Mouse (Mus musculus) MEL (cell line): ENCODE data around the gene Gm14685. TPM values are rescaled to one million over a fixed set of nuclear protein-coding genes. Genes with fewer than 3 reads are reported as not detected.
"Not testable (repeated sequence)": the region's sequence is repeated elsewhere in the genome, so short reads cannot be mapped to it uniquely, and the experiment has no call there.

ENCODE experiments used
- DNase-seq: peaks from one replicate; pipeline ENCODE4 v3.0.0; 2011; ENCODE audit warnings: low read depth, low spot score
- H3K27ac ChIP-seq: 2 replicates; pipeline ENCODE4 v1.5.1; 2012; ENCODE audit warnings: low read depth, mild to moderate bottlenecking, control low read depth, low read length, moderate library complexity; ENCODE audit not compliant: control insufficient read depth
- H3K27me3 ChIP-seq, 2 experiments: fragments of 150-350 bp in 1 of 2; sonication (generic) in 1 of 2; 2 replicates each; pipeline ENCODE4 v1.6.1; 2012; ENCODE audit warnings: low read length in 2 of 2, mild to moderate bottlenecking in 2 of 2, improper control_type of control experiment in 1 of 2, moderate library complexity in 1 of 2; ENCODE audit not compliant: insufficient read depth in 2 of 2, control insufficient read depth in 1 of 2
- H3K36me3 ChIP-seq, 2 experiments: 2 replicates each; pipeline ENCODE4 v1.6.1; 2012 to 2014; ENCODE audit warnings: low read length in 2 of 2, improper control_type of control experiment in 1 of 2, inconsistent platforms in 1 of 2, mild to moderate bottlenecking in 1 of 2; ENCODE audit not compliant: insufficient read depth in 2 of 2, control insufficient read depth in 1 of 2
- H3K4me1 ChIP-seq, 2 experiments: fragments of 150-350 bp in 1 of 2; sonication (generic) in 1 of 2; 2 replicates each; pipeline ENCODE4 v1.6.1; 2012; ENCODE audit warnings: low read length in 2 of 2, improper control_type of control experiment in 1 of 2, mild to moderate bottlenecking in 1 of 2; ENCODE audit not compliant: insufficient read depth in 2 of 2, control insufficient read depth in 1 of 2
- H3K4me3 ChIP-seq, 2 experiments: fragments of 150-350 bp in 1 of 2; sonication (generic) in 1 of 2; 2 replicates each; pipeline ENCODE4 v1.5.1; 2012; ENCODE audit warnings: low read depth in 2 of 2, low read length in 2 of 2, mild to moderate bottlenecking in 2 of 2, moderate library complexity in 2 of 2, control low read depth in 1 of 2, improper control_type of control experiment in 1 of 2; ENCODE audit not compliant: control insufficient read depth in 1 of 2, insufficient read depth in 1 of 2
- H3K79me2 ChIP-seq: 2 replicates; pipeline ENCODE4 v1.6.1; 2012; ENCODE audit warnings: mild to moderate bottlenecking, low read length, moderate library complexity; ENCODE audit not compliant: control insufficient read depth, poor library complexity, insufficient read depth
- H3K9ac ChIP-seq: 2 replicates; pipeline ENCODE4 v1.6.1; 2012; ENCODE audit warnings: low read depth, mild to moderate bottlenecking, control low read depth, low read length, moderate library complexity; ENCODE audit not compliant: control insufficient read depth, poor library complexity, severe bottlenecking
- H3K9me3 ChIP-seq: fragments of 150-350 bp; sonication (generic); replicated peaks from 2 replicates; pipeline ENCODE4 v1.6.1; 2012; ENCODE audit warnings: mild to moderate bottlenecking, low read length, improper control_type of control experiment, moderate library complexity; ENCODE audit not compliant: insufficient read depth
- HCFC1 ChIP-seq: IDR thresholded peaks from 2 replicates; pipeline ENCODE4 v1.6.1; 2012; ENCODE audit warnings: low read depth, mild to moderate bottlenecking, inconsistent platforms, low read length, improper control_type of control experiment, moderate library complexity
- MYC ChIP-seq: IDR thresholded peaks from 2 replicates; pipeline ENCODE4 v1.6.1; 2011; ENCODE audit warnings: low read depth, mild to moderate bottlenecking, low read length, improper control_type of control experiment, moderate library complexity
- NELFE ChIP-seq: IDR thresholded peaks from 2 replicates; pipeline ENCODE4 v1.6.1; 2011; ENCODE audit warnings: low read depth, low read length, improper control_type of control experiment
- NRF1 ChIP-seq: IDR thresholded peaks from 2 replicates; pipeline ENCODE4 v1.6.1; 2014; ENCODE audit warnings: low read depth, mild to moderate bottlenecking, inconsistent platforms, low read length, improper control_type of control experiment, moderate library complexity; ENCODE audit not compliant: poor library complexity, insufficient read depth, severe bottlenecking
- POLR2A ChIP-seq, 2 experiments: IDR thresholded peaks; 2 replicates each; pipeline ENCODE4 v1.6.1; 2011 to 2012; ENCODE audit warnings: low read length in 2 of 2, mild to moderate bottlenecking in 2 of 2, control low read depth in 1 of 2, improper control_type of control experiment in 1 of 2, low read depth in 1 of 2, moderate library complexity in 1 of 2; ENCODE audit not compliant: control insufficient read depth in 1 of 2, insufficient read depth in 1 of 2, poor library complexity in 1 of 2
- TBP ChIP-seq: IDR thresholded peaks from 2 replicates; pipeline ENCODE4 v1.8.0; 2011; ENCODE audit warnings: low read depth, low read length, improper control_type of control experiment
- polyA plus RNA-seq, 2 experiments: library from polyadenylated mRNA; stranded (reverse) in 1 of 2; unstranded in 1 of 2; fragments of >175 nt in 1 of 2; fragments of >200 nt in 1 of 2; gene quantifications; 2 replicates each; pipeline versions ENCODE4 v1.2.1 to v1.2.4; 2012; ENCODE audit warnings: low replicate concordance in 2 of 2, low read depth in 1 of 2; ENCODE audit not compliant: insufficient read length in 2 of 2, insufficient read depth in 1 of 2, missing spikeins in 1 of 2
- total RNA-seq: library from RNA; depleted of rRNA; stranded (reverse); fragments of 300-350 nt; gene quantifications from 2 replicates; pipeline ENCODE4 v1.2.3, GENCODE M21; 2012; rRNA removed

Gm14685 gene
- total RNA-seq (not detected in 2 replicates), polyA plus RNA-seq (not detected)

GRCm38 (mm10) chrX:73116747-73117146 lies at the start of gene Gm14685:
Gene Gm14685, plus strand, starts transcription at chrX:73117047.
- not testable (repeated sequence) for H3K27me3 ChIP-seq, H3K36me3 ChIP-seq, H3K9me3 ChIP-seq, H3K79me2 ChIP-seq, DNase-seq, H3K27ac ChIP-seq, H3K4me3 ChIP-seq, H3K4me1 ChIP-seq, H3K9ac ChIP-seq

GRCm38 (mm10) chrX:73082267-73083055 lies 34.4 kb upstream of the Gm14685 start, which contains the start of gene Xlr4a:
Gene Xlr4a, minus strand, starts transcription at chrX:73082478.
- H3K27ac ChIP-seq, H3K9me3 ChIP-seq, H3K4me1 ChIP-seq, H3K27me3 ChIP-seq, H3K9ac ChIP-seq, DNase-seq, H3K36me3 ChIP-seq, H3K79me2 ChIP-seq: not testable (repeated sequence)
- H3K4me3 ChIP-seq, result peak within 1 kb of the TSS in 1 of 2 experiments; percentile 35; a peak in 1 of 4 replicates

- Histone ChIP-seq H3K4me3 (peak within 1 kb of the TSS; percentile 59 to 86), H3K27ac (peak within 1 kb of the TSS; percentile 32; the same call in 1 of the 2 replicates), H3K9ac (peak within 1 kb of the TSS; percentile 78)
- not testable (repeated sequence) for H3K36me3 ChIP-seq, H3K27me3 ChIP-seq, H3K4me1 ChIP-seq, H3K79me2 ChIP-seq, H3K9me3 ChIP-seq
- TF ChIP-seq HCFC1 (peak; percentile 62; the same call in 1 of the 2 replicates), POLR2A (IDR thresholded peaks at IDR 0.05; ENCODE audit: control insufficient read depth in 1 of 2, insufficient read depth in 1 of 2, low read depth in 1 of 2, low read length in 2 of 2, poor library complexity in 1 of 2) (peak in 1 of 2 experiments; percentile 52; a peak in 1 of 4 replicates), MYC (0 out of 2 replicates have a peak, but pooled peaks have one; percentile 15), NRF1 (peak; percentile 81), TBP (peak; percentile 21; the same call in 1 of the 2 replicates), NELFE (peak; percentile 46)
- peak; percentile 93 for DNase-seq
Measured at GRCm38 (mm10) chrX:73096941-73097508, 19.8 kb upstream of the Gm14685 start, which contains the start of gene Xlr3a. Gene Xlr3a, minus strand, starts transcription at chrX:73097095.

GRCm38 (mm10) chrX:73122859-73123829 lies 6.3 kb downstream of the Gm14685 start:
- not testable (repeated sequence) for H3K4me1 ChIP-seq, DNase-seq, H3K79me2 ChIP-seq, H3K4me3 ChIP-seq, H3K27ac ChIP-seq, H3K27me3 ChIP-seq, H3K9me3 ChIP-seq, H3K36me3 ChIP-seq, H3K9ac ChIP-seq

- not testable (repeated sequence) for H3K27ac ChIP-seq, DNase-seq, H3K9ac ChIP-seq, H3K9me3 ChIP-seq, H3K79me2 ChIP-seq, H3K4me1 ChIP-seq, H3K4me3 ChIP-seq, H3K36me3 ChIP-seq, H3K27me3 ChIP-seq
Measured at GRCm38 (mm10) chrX:73143218-73143618, 26.4 kb downstream of the Gm14685 start.
